Mouse (Mus musculus) monocyte, adult 59 days (primary cell): ENCODE results near the gene Dcun1d5. TPM values are rescaled to one million over a fixed set of nuclear protein-coding genes. Genes with fewer than 3 reads are reported as not detected.

Experiments used
- total RNA-seq, 2 experiments: library from RNA; stranded (reverse); gene quantifications; one replicate each; pipeline ENCODE4 v1.2.4; 2023

The Dcun1d5 gene
- total RNA-seq: 10 to 100 TPM; 51.3 to 53.4 TPM

GRCm38 (mm10) chr9:7184172-7184896, at the start of gene Dcun1d5, which contains the start of gene Dync2h1:
TSS of gene Dcun1d5 (plus strand) at chr9:7184520.
TSS of gene Dync2h1 (minus strand) at chr9:7184446.

Other genes with a start within 250 kb of the Dcun1d5 start
- gene Dync2h1, start 74 bp upstream of the Dcun1d5 start, total RNA-seq: 1 to 10 TPM; 1.9 to 2.1 TPM
- gene Mmp13, start 88.0 kb downstream of the Dcun1d5 start, total RNA-seq: under 1 TPM; 0.24 to 0.47 TPM
- gene Mmp12, start 159.9 kb downstream of the Dcun1d5 start, total RNA-seq: 10 to 100 TPM; 23.0 to 44.1 TPM
- gene Mmp1b, start 203.5 kb downstream of the Dcun1d5 start, total RNA-seq: not detected